Mouse (Mus musculus): Measurements from ENCODE around the gene Gm9844.
A peak's percentile ranks its signal among the peaks of the same experiment; 100 is the strongest.
"Not testable (repeated sequence)": the region's sequence is repeated elsewhere in the genome, so short reads cannot be mapped to it uniquely, and the experiment has no call there.

The Gm9844 gene

DNA sequence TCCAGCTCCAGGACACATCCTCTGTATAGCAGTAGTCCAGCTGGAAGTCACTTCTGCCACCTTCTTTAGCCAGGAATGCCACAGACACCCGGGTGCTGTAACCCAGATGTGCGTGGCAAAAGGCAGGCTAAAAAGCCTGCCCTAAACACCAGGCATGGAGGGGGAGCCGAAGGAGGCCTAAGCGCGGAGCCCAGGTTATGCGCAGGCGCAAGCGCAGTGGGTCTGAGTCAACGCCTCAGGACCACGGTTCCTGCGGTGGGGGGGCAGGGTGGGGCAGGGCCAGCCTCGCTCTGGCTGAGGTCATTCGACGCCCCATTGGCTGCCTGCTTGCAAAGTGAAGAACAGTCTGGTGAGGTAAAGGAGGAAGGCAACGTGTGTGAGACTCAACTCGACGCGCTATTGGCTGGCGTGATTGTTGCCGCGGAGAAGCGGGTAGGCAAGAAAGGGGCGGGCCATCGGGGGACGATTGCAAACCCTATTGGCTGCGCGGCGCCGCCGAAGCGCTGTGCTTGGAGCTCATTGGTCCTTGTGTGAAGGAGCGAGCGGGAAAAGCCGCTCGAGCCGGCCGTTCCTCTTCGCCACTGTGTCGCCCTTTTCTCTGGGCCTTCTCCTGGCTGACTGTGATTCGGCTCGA lies 7.6 kb downstream of the Gm9844 start, which contains the start of the genes Lypd4 and Dmrtc2:
Lypd4 (minus strand) TSS at position 410 of the 634 bp plus-strand sequence.
Dmrtc2 (plus strand) TSS at position 526 of the 634 bp plus-strand sequence.
- DNase-seq (ENCODE audit: low read depth, low spot score) = peak; percentile 87

DNA sequence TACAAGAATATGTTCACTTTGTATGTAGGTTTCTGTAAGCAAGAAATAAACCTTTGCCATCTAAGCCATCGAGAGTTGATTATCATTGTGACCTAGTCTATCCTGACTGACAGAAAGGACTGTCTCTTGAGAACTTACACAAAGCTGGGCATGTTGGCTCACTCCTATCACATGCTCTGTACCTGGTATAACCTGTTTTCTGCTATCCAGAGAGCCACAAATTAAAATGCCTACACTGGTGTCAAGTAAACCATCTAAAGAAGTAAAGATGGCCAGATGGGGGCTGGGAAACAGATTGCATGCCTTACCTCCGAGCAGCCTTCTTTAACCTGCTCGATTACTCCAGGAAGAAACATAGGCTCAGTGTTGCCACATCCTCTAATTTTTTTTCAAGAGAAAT lies 15.6 kb downstream of the Gm9844 start:
- no peak for DNase-seq (ENCODE audit: low read depth, low spot score)

DNA sequence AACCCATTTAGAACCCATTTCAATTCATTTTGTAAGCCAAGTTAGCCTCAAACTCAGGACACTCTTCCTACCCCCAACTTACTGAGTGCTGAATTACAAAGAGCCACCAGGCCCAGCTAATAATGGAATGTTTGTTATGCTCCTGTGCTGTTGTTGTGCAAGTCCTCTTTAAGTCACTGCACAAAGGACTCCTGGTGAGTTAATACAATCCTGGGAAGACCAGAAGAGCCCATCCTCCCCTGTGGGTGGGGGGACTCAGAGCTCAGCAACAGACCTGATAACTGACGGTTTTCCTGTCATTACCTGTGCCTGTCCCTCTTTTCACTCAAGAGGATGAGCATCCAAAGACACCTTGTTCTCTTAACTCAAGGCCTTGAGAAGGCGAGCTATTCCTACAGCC lies 17.6 kb downstream of the Gm9844 start:
- peak; percentile 98 for DNase-seq (ENCODE audit: low read depth, low spot score)

DNA sequence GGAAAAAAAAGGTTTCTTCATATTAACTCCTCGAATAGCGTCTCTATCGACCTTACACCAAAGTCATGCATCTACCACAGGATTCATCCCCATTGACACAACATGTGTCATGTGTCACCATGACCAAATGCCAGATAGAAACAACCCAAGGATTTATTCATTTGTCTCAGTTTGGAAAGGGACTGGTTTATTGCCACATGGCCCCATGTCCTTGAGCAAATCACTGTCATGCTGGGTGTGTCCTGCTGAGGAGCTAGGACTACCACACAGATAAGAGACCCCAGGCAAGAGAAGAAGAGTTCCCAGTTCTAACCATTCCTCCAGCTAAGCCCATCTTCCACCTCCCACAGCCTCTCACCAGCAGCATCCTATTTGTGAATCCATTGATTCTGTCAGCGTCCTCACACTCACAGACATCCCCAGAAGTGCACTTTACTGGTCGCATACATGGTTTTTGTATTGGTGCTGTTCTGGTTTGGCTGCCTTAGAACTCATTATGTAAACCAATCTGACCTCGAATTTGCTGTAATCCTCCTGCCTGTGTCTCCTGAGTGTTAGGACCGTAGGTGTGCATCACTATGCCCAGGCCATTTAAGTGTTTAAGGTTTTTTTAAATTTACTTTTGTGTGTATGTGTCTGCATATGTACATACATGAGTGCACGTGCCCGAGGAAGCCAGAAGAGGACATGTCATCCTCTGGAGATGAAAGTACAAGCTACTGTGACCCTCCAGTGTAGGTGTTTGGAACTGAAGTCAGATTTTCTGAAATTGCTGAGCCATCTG lies 20.6 kb downstream of the Gm9844 start:
- DNase-seq (ENCODE audit: low read depth, low spot score) = no peak

DNA sequence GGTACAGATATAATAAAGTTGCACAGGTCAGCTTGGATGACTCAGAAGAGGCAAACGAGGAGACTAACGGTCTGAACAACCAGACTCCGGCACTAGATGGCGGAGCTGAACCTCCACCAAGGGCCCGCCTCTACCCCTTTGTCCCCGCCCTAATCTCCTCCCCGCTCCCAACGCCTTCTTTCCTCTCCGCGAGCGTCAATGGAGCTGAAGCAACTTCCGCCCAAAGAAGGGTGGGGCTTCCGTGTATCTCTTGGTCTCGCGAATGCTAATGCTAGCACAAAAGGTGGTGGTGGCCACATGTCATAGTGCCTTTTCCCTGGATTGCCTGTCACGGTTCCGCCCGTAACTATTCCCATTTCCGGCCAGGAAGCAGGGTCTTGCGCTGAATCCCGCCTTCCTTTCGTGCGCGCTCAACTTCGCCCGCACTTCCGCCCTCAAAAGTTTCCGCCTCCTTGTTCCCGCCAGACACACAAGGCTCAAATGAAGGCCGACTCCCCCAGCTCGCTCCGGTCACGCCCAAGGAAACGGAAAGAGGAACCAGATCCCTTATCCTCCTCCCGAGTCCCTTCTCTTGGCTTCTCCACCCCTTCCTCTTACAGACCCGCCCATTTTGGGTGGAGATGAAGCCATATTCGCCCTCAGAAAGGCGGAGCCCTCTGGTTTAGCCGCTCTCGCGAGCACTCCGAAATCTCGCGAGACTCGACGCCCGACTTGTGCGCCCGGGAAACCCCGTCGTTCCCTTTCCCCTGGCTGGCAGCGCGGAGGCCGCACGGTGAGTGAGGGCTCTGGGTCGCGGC lies 22.1 kb downstream of the Gm9844 start, which contains the start of gene Rps19:
Rps19 (plus strand) TSS at position 476 of the 797 bp plus-strand sequence.
- DNase-seq (ENCODE audit: low read depth, low spot score) = peak; percentile 99

DNA sequence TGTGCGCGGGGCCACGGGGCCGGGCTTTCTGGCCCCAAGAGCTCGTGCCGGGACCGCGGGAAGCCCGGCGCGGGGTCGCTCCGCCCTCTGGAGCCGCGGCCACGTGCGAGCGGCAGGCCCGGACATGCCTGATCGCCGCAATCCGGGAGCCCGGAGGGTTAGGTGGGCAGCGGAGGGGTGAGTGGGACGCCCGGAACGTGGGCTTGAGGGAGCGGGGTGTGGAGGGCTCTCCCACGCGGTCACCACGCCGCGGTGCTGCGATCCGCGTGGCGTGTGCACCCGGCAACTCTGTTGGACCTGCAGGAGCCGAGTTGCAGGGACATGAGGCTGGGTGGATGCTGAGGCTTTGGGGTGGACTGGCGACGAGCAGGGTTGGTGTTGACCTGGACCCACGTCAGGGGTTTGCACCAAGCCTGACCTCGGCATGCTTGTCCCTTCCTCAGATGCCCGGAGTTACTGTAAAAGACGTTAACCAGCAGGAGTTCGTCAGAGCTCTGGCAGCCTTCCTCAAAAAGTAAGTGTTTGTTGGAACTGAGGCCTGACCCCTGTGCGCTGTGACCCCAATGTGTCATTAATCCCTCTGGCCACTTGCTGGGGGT lies 22.8 kb downstream of the Gm9844 start:
- DNase-seq (ENCODE audit: low read depth, low spot score) = no peak

DNA sequence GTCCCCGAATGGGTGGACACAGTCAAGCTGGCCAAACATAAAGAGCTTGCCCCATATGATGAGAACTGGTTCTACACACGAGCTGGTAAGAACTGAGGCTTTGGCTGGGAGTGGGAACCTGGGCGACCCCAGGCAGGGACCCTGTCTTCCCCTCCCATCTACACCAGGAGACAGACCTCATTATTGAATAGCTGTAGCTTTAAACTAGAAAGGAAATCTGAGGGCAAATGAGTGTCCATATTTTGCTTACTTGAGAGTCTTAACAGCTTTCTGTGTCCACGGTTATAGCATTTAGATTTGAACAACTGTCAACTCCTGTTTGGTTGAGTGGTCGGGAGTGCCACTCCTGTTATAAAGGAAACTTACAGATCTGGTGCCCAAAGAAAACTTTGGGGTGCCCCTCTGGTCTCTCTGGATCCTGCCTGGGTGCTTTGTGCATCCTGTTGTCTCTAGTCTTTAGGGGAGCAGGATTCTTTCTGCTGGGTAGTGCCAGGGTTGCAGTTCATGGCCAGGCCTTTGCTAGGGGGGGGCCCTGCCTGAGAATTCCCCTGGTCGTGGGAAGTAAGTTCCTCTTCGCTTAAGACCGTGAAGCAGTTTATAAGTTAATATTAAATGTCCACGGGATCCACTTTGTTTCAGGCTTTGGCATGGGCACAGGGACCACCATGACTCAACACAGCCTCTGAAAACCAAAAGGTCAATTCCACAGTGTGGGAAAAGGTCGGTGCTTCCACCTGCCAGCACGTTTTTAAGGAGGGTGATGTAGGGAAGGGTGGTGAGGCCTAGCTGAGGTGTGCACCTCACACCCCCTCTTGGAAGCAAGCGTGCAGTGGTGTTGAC lies 23.7 kb downstream of the Gm9844 start:
- no peak for DNase-seq (ENCODE audit: low read depth, low spot score)

DNA sequence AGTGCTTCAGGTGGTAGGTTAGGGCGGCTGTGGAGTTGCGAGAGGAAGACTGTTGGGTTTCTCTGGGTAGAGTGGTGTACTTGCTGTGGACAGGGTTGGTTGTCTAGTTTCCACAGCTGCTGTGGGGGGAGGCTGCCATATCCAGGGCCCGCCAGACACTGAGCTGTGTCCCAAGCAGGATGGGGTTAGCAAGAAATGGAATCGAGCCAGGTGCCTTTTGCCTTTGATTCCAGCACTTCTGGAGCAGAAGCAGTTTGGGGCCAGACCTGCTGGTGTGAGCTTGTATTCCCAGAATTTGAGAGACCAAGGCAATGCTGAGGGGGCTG lies 24.3 kb downstream of the Gm9844 start:
- DNase-seq (ENCODE audit: low read depth, low spot score) = no peak

DNA sequence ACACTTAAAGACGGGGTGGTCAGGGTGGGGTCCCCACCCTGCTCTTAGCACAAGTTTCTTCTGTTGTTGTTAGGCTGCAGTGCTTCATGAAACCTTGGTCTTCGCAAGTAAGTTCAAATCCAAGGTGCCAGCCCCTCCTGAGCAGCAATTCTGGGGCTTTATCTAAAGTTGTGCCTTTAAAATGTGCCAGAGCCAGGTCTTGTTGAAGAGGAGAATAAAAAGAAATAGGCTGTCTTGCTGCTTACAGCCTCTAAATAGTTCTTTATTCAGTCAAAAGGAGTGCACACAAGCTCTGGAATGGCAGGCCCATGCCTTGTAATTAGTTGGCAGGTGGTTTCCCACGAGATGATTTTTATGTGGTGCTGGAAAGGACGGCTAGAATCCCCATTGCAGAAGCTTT lies 25.1 kb downstream of the Gm9844 start:
- DNase-seq (ENCODE audit: low read depth, low spot score) = no peak

DNA sequence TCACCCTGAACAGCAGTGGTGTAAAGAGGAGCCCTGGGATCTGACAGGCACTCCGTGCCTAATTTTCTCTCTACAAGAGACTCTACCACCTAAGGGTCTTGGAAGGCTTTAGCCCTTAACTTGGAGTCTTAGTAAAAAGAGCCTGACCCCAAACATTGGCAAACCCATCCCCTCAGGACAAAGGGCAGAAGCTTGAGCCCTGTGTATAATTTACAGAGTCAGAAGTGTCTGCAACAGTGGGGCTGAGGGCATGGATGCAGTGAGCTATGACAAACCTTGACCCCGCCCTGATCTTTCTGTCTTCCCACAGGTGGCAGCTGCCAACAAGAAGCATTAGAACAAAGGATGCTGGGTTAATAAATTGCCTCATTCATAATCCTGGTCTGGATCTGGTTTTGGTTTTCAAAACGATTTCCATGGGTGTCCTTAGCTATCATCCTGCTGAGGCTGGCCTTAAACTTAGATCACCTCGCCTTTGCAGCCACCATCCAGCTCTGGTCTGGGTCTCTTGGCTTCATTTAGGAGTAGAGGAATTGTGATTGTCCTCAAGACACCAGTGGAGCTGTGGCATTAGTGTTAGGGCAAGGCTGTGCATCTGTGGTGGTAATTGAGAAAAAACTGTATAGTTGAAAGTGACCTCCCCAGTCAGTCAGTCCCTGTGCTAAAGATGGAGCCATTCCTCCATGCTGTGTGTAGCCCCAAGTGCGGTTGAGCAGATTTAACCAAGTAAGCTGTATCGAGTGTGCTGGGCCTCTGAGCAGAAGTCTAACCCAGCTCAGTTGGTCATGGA lies 27.6 kb downstream of the Gm9844 start:
- no peak for DNase-seq (ENCODE audit: low read depth, low spot score)

DNA sequence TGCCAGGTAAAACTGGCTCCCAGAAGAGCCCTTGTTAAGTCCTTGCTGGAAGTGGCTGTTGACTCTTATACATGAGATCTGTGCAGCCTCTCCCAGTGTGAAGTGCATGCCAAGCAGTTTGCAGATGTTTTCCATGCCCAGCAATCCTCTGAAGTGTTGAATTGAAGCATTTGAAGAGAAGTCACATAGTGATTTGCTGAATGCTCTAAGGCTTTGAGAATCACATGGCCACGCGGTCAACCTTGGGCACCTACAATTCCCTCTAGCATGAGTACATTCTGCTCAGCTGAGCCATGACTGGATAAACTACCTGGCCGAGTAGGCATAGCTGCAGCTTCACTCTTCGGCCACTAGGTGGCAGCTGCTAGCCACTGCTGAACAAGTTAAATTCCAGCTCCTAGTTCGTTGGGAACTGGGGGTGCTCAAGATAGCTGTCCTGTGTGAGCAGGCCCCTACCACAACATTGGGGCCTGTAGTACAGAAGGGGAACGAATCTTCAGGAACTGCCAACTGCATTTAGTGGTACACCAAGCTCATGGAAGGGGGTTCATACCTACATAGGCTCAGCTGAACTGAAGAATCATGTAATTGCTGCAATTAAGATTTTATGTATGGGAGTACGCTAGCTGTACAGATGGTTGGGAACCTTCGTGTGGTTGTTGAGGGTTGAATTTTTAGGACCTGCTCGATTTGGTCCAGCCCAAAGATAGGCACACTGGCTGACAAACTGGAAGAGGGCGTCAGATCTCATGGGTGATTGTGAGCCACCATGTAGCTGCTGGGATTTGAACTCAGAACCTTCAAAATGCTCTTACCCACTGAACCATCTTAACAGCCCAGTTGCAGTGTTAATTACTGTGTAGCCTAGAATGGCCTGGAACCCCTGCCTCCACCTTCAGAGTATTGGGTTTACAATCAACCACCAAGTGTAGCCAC lies 28.5 kb downstream of the Gm9844 start:
- peak; percentile 93 for DNase-seq (ENCODE audit: low read depth, low spot score)

DNA sequence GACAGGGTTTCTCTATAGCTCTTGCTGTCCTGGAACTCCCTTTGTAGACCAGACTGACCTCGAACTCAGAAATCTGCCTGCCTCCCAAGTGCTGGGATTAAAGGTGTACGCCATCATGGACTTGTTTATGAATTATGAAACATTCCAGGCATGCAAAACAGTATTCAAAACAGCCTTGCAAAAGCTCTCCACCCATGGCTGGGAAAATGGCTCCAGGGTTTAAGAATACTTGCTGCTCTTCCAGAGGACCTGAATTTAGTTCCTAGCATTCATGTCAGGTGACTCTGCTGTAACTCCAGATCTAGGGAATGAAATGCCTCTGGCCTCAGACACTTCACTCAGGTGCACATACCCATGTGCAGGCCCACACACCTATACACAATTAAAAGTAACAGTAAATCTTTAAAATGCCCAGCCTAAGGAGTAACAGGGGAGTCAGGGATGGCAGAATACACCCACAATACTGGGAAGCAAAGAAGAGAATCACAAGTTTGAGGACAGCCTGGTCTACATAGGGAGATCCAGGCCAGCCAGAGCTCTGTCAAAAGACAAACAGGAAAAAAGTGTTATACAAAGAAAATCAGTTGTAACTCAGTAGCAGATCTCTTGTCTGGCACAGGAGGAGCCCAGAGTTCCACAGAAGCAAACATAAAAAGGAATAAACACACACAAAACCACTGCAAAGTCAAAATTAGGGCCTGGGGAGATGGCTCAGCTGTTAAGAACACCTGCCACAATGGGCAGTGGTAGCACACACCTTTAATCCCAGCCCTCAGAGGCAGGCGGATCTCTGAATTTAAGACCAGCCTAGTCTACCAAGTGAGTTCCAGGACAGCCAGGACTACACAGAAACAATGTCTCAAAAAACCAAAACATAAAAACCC lies 29.5 kb downstream of the Gm9844 start:
- DNase-seq (ENCODE audit: low read depth, low spot score) = peak; percentile 43

DNA sequence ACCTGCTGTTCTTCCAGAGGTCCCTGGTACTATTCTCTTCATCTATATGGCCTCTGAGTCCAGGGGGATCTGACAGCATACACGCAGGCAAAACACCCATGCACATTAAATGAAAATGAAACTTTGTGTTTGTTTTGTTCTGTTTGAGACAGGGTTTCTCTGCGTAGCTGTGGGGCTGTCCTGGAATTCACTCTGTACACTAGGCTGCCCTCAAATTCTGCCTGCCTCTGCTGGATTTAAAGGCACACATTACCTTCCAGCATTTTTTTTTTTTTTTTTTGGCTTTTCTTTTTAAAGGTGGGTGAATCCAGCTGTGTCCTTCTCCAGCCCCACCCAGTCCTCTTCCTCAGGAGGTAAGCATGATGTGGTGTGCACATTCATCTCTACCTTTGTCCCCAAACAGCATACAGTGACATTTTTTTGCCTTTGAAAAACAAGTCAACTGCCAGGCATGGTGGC lies 30.1 kb downstream of the Gm9844 start:
- DNase-seq (ENCODE audit: low read depth, low spot score) = no peak

DNA sequence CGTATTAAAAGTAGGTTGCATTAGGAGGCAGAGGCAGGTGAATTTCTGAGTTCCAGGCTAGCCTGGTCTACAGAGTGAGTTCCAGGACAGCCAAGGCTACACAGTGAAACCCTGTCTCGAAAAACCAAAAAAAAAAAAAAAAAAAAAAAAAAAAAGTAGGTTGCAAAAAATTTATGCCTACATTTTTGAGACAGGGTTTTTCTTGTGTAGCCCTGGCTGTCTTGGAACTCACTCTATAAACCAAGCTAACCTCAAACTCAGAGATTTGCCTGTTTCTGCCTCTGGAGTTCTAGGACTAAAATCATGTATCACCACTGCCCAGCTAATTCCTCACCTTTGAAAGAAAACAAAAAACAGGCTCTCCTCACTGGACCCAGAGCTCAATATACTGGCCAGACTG lies 33.7 kb downstream of the Gm9844 start:
- not testable (repeated sequence) for DNase-seq (ENCODE audit: low read depth, low spot score)

DNA sequence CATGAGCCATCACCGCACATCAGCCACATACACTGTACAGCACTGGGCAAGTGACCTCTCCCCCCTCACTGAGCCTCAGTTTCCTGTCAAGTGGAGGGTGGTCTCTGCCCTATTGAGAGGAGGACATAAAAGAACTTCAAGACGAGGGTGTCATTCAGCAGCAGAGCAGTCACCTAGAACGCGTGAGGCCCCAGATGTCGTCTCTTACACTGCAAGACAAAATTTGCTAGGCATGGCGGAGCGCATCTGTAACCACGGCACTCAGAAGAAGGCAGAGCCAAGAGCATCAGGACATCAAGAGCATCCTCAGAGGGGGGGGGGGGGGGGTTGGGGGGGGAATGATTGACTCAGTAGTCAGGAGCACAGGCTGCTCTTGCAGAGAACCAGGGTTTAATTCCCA lies 34.3 kb downstream of the Gm9844 start:
- no peak for DNase-seq (ENCODE audit: low read depth, low spot score)

DNA sequence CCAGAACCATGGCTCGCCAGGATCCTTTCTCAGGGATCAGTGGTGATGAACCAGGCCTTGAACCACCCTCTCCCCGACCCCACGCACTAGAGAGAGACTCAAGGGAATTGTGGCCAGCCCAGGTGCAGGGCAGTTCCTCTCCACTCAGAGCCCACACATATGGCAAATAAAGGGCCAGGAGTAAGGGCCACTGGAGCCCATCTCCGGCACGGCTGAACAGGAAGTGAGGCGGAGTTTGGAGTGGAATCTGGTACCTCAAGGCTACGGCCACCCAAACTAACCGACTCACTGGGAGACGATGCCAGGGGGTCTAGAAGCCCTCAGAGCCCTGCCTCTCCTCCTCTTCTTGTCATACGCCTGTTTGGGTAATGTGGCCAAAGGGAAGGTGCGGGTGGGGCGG lies 35.2 kb downstream of the Gm9844 start, which contains the start of gene Cd79a:
Cd79a (plus strand) TSS at position 158 of the 400 bp plus-strand sequence.
- DNase-seq (ENCODE audit: low read depth, low spot score) = no peak

DNA sequence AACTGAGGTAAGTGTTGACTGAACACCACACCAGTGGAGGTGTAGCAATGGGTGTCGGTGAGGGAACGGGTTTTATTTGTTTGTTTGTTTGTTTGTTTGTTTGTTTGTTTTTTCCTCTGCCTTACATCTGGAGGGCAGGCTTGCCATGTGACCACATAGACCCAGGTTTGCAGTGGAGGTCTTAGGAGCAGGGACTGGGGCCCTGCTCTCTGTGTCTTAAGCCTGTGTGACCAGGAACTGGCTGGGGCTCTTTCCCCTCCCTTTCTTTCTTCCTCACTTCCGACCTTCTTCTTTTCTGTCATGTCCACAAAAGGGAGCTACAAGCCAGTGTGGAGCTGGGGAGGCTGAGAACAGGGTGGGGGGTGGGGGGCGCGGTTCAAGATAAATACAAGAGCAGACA lies 35.9 kb downstream of the Gm9844 start:
- DNase-seq (ENCODE audit: low read depth, low spot score) = no peak

DNA sequence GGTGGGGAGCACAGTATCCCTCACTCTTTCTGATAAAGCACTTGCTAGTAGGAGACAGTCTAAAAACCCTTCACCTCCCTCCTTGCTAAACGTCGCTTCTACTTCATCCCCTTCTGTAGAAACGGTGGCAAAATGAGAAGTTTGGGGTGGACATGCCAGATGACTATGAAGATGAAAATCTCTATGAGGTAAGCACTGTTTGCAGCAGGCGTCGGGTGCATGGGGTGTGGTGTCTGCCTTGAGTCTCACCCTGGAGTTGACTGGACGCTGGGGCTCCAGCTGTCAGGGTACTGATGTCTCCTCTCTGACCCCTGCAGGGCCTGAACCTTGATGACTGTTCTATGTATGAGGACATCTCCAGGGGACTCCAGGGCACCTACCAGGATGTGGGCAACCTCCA lies 39.1 kb downstream of the Gm9844 start:
- DNase-seq (ENCODE audit: low read depth, low spot score) = no peak
